Mouse (Mus musculus): Measurements from ENCODE around the gene Gm43517. TPM values are rescaled to one million over a fixed set of nuclear protein-coding genes. Genes with fewer than 3 reads are reported as not detected.

Gene Gm43517
- total RNA-seq (2015) (not detected in 2 replicates), total RNA-seq (2017) (not detected in 2 replicates)

- no peak for ATAC-seq (ENCODE audit: poor library complexity, severe bottlenecking)
Measured at GRCm38 (mm10) chr12:49384876-49385630, at the start of gene Gm43517. TSS of gene Gm43517 (plus strand) at chr12:49385174.

GRCm38 (mm10) chr12:49349697-49350096 is 35.3 kb upstream of the Gm43517 start:
- ATAC-seq (ENCODE audit: poor library complexity, severe bottlenecking) = no peak

- no peak for ATAC-seq (ENCODE audit: poor library complexity, severe bottlenecking)
Measured at GRCm38 (mm10) chr12:49368931-49369330, 16.0 kb upstream of the Gm43517 start.

- ATAC-seq (ENCODE audit: poor library complexity, severe bottlenecking) = no peak
Measured at GRCm38 (mm10) chr12:49372170-49372569, 12.8 kb upstream of the Gm43517 start.

- no peak for ATAC-seq (ENCODE audit: poor library complexity, severe bottlenecking)
Measured at GRCm38 (mm10) chr12:49373176-49373575, 11.8 kb upstream of the Gm43517 start.

- ATAC-seq (ENCODE audit: poor library complexity, severe bottlenecking) = no peak
Measured at GRCm38 (mm10) chr12:49373821-49374605, 11.0 kb upstream of the Gm43517 start.

- no peak for ATAC-seq (ENCODE audit: poor library complexity, severe bottlenecking)
Measured at GRCm38 (mm10) chr12:49374606-49374995, 10.4 kb upstream of the Gm43517 start.

GRCm38 (mm10) chr12:49375427-49376317 is 9.3 kb upstream of the Gm43517 start:
- no peak for ATAC-seq (ENCODE audit: poor library complexity, severe bottlenecking)

- no peak for ATAC-seq (ENCODE audit: poor library complexity, severe bottlenecking)
Measured at GRCm38 (mm10) chr12:49376318-49376992, 8.5 kb upstream of the Gm43517 start.

- no peak for ATAC-seq (ENCODE audit: poor library complexity, severe bottlenecking)
Measured at GRCm38 (mm10) chr12:49377281-49377970, 7.5 kb upstream of the Gm43517 start.

GRCm38 (mm10) chr12:49378920-49379319 is 6.1 kb upstream of the Gm43517 start:
- ATAC-seq (ENCODE audit: poor library complexity, severe bottlenecking) = no peak

- no peak for ATAC-seq (ENCODE audit: poor library complexity, severe bottlenecking)
Measured at GRCm38 (mm10) chr12:49379446-49379845, 5.5 kb upstream of the Gm43517 start.

GRCm38 (mm10) chr12:49380442-49380841 is 4.5 kb upstream of the Gm43517 start:
- no peak for ATAC-seq (ENCODE audit: poor library complexity, severe bottlenecking)

GRCm38 (mm10) chr12:49381031-49381525 is 3.9 kb upstream of the Gm43517 start:
- no peak for ATAC-seq (ENCODE audit: poor library complexity, severe bottlenecking)

- no peak for ATAC-seq (ENCODE audit: poor library complexity, severe bottlenecking)
Measured at GRCm38 (mm10) chr12:49381721-49382365, 3.1 kb upstream of the Gm43517 start.

- no peak for ATAC-seq (ENCODE audit: poor library complexity, severe bottlenecking)
Measured at GRCm38 (mm10) chr12:49382565-49383520, 2.1 kb upstream of the Gm43517 start, which contains the start of gene Foxg1. TSS of gene Foxg1 (plus strand) at chr12:49382660.

GRCm38 (mm10) chr12:49383521-49384133 is 1.3 kb upstream of the Gm43517 start:
- ATAC-seq (ENCODE audit: poor library complexity, severe bottlenecking) = no peak

All from megakaryocyte, adult 5-6 weeks (primary cell).